Comparison of ENCODE assay signal across 21 mouse cellular contexts in genomic region chr4:3153320-3153719, GRCm38 (mm10). TPM values are rescaled to one million over a fixed set of nuclear protein-coding genes. Genes with fewer than 3 reads are reported as not detected.
DNase-seq lines count a peak whose midpoint lies in the region; TF ChIP-seq lines count a peak whose summit lies in the region.
"Not testable (repeated sequence)": the region's sequence is repeated elsewhere in the genome, so short reads cannot be mapped to it uniquely, and the experiment has no call there.
"Had no signal": no experiment of that assay in that cellular context is flagged by ENCODE, and none has a peak within 500 bp of the region (broad histone marks: within the 10 kb centered on the region; RNA-seq: fewer than 3 reads in every experiment).

No protein-coding gene starts in this region.

- TF ChIP-seq POLR2A in liver, adult 2 months (IDR thresholded peaks at IDR 0.05; ENCODE audit: extremely low read depth, insufficient read depth, low read length), result not testable (repeated sequence)

- H3K79me2 ChIP-seq in liver, adult 2 months (ENCODE audit: control insufficient read depth, insufficient read depth, low read length), result not testable (repeated sequence)

- DNase-seq in NIH3T3 (ENCODE audit: low read depth), result peak; percentile 61
- peak; percentile 21 to 62 for DNase-seq in adrenal gland, adult (ENCODE audit: inconsistent age in 2 of 2, low spot score in 1 of 2)
- DNase-seq in adrenal gland, postnatal 14 days, result peak; percentile 10
- DNase-seq in fibroblast of lung, adult 2 months (ENCODE audit: low read depth), result peak; percentile 2
- peak; percentile 2 to 3 for DNase-seq in heart, adult 9 months (ENCODE audit: low spot score in 2 of 2)
- peak; percentile 20 for DNase-seq in liver, adult 2 months (ENCODE audit: extremely low read depth, low read depth, low spot score)
- DNase-seq in lung, postnatal 36 days, result peak; percentile 15

- not testable (repeated sequence) for TF ChIP-seq CTCF in liver, adult 2 months (IDR thresholded peaks at IDR 0.05; ENCODE audit: low read depth, low read length)

- not testable (repeated sequence) for H3K4me3 ChIP-seq in liver, adult 2 months (ENCODE audit: insufficient read depth, low read depth, low read length)

- not testable (repeated sequence) for H3K27me3 ChIP-seq in liver, adult 2 months (ENCODE audit: control insufficient read depth, insufficient read depth, low read length)

- WGBS in liver, adult 2 months, result 54% methylated on average over 2 of the region's 2 CpGs

- H3K4me1 ChIP-seq in liver, adult 2 months (ENCODE audit: control insufficient read depth, insufficient read depth, low read length), result not testable (repeated sequence)

- not testable (repeated sequence) for H3K27ac ChIP-seq in liver, adult 2 months (replicated peaks; ENCODE audit: insufficient read depth, low read depth, low read length)

- not testable (repeated sequence) for H3K9ac ChIP-seq in liver, adult 2 months (ENCODE audit: low read depth, low read length)

- not testable (repeated sequence) for H3K36me3 ChIP-seq in liver, adult 2 months (ENCODE audit: control insufficient read depth, insufficient read depth, low read length)

RNA-seq across cellular contexts. Expression of gene Vmn1r2, which starts 13.8 kb away (rescaled TPM):
- not detected in 2 replicates for total RNA-seq in adrenal gland, postnatal 14 days (2021)
- total RNA-seq in liver, adult 2 months (2014; rRNA removed), result not detected in 2 replicates
- polyA plus RNA-seq in liver, adult 2 months (2012; rRNA removed), result not detected in 2 replicates
- total RNA-seq: adrenal gland, adult 8-10 months; CH12.LX had no signal
- polyA plus RNA-seq: CD4-positive, CD25-positive, alpha-beta regulatory T cell, adult 4 months; cerebellum, adult 2 months; cortical plate, adult 2 months; embryonic facial prominence, embryonic 10.5 days; embryonic facial prominence, embryonic 12.5 days; embryonic facial prominence, embryonic 14.5 days; forebrain, embryonic 10.5 days; forebrain, embryonic 12.5 days; forebrain, embryonic 14.5 days; forebrain, embryonic 16.5 days; frontal cortex, adult 2 months; G1E had no signal

RNA-seq across cellular contexts. Expression of gene Vmn1r3, which starts 31.8 kb away (rescaled TPM):
- not detected in 2 replicates for total RNA-seq in adrenal gland, postnatal 14 days (2021)
- not detected in 2 replicates for total RNA-seq in liver, adult 2 months (2014; rRNA removed)
- not detected in 2 replicates for polyA plus RNA-seq in liver, adult 2 months (2012; rRNA removed)
- total RNA-seq: CH12.LX, G1E had no signal
- polyA plus RNA-seq: CD4-positive, CD25-positive, alpha-beta regulatory T cell, adult 4 months; cerebellum, adult 2 months; cortical plate, adult 2 months; embryonic facial prominence, embryonic 10.5 days; embryonic facial prominence, embryonic 12.5 days; embryonic facial prominence, embryonic 14.5 days; forebrain, embryonic 10.5 days; forebrain, embryonic 12.5 days; forebrain, embryonic 14.5 days; forebrain, embryonic 16.5 days; frontal cortex, adult 2 months; G1E had no signal

Comparison
In these comparisons a context has a peak if more than half of its experiments do, and no peak if none do; other contexts are left out.
1. DNase-seq: peak in every context shown above with its lines; median percentile 61 in NIH3T3; 42 in adrenal gland, adult; 20 in liver, adult 2 months; 15 in lung, postnatal 36 days; 10 in adrenal gland, postnatal 14 days; 2 in heart, adult 9 months; 2 in fibroblast of lung, adult 2 months.